Mouse (Mus musculus) ovary, postnatal 10 days (tissue): ENCODE data around the gene Tex13c1.

Experiments used
- DNase-seq: peaks from one replicate; pipeline ENCODE4 v3.0.0; 2022; ENCODE audit warnings: low spot score

Tex13c1 gene

DNA sequence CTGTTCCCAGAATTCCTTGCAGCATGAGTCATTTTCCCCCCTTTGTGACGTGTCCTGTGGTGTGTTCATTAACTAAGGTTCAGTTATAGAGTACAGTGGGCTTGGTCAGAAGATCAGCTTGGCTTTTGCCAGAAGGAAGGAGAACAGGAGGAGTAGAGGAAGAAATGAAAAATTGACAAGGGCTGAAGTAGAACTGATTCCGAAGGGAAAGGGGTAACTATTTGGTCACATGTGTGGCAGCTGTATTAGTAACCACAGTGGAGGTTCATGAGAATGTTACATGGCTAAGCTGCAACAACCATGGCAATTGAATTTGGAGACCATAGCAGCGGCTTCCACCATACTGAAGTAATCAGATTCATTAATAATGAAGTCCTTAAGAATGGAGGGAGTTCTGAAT is at the start of gene Tex13c1:
Tex13c1 (plus strand) TSS at position 301 of the 400 bp plus-strand sequence.
- DNase-seq = no peak
